Mouse (Mus musculus) ovary, postnatal 10 days (tissue): ENCODE results near the gene Crispld2.

Source experiments
- DNase-seq: peaks from one replicate; pipeline ENCODE4 v3.0.0; 2022; ENCODE audit warnings: low spot score

The Crispld2 gene

GRCm38 (mm10) chr8:120034471-120034870 lies 42.2 kb downstream of the Crispld2 start:
- no peak for DNase-seq

DNA sequence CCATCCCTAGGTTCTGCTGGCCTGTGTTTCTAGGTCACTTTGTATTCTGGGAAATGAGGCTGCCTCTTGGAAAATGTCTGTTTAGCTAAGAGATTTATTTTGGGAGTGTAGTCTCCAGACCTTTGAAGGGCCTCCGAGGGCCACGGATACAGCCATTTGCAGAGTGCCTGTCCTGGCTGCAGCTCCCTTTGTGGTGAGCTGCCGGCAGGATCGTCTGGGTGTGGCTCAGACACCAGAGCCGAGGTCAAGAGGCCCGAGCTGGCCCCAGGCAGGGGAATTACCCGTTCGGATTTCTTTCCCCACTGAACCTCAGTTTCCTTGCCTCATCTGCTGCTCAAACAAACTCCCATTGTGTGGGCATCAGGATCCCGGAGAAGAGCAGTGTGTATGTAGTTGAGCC lies 43.9 kb downstream of the Crispld2 start:
- no peak for DNase-seq

DNA sequence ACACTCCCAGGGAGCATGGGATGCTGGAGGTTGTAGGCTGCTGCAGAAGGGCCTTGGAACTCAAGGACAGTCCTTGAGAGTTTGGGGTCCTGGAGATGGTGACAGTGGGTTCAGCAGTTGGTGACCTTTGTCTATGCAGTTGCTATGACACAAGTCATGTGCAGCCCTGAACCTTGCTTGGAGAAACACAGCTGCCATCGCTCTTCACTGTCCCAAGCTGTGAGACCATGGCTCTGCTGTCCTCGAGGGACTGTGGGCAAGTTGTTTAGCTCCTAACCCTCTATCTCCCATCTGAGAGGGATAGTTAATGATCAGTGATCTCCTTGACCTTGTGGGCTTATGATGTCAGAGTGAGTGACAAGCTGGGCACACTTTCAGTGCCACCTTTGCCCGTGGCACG lies 44.3 kb downstream of the Crispld2 start:
- DNase-seq, result no peak

DNA sequence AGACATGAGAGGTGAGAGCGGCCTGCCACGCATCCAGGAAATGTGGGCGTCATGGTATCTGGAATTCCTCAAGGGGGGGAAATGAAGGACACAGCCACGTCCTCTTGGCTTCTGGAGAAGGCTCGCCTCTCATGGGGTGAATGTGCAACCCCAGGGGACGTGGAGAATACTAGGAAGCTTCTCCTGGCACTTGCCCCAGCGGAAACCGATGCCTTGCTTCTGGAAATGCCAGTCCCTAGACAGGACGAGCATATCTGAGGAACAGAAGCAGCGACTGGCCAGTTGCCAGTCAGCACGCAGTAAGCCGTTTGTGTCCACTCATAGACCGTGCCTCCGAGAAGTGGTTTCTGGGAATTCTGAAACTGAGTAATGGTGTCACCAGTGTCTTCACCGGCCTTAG lies 45.0 kb downstream of the Crispld2 start:
- DNase-seq, result no peak

- DNase-seq, result no peak
Observed at GRCm38 (mm10) chr8:120037611-120038010, 45.4 kb downstream of the Crispld2 start.

GRCm38 (mm10) chr8:120038741-120039140 lies 46.5 kb downstream of the Crispld2 start:
- no peak for DNase-seq

GRCm38 (mm10) chr8:120039313-120039919 lies 47.2 kb downstream of the Crispld2 start:
- no peak for DNase-seq

DNA sequence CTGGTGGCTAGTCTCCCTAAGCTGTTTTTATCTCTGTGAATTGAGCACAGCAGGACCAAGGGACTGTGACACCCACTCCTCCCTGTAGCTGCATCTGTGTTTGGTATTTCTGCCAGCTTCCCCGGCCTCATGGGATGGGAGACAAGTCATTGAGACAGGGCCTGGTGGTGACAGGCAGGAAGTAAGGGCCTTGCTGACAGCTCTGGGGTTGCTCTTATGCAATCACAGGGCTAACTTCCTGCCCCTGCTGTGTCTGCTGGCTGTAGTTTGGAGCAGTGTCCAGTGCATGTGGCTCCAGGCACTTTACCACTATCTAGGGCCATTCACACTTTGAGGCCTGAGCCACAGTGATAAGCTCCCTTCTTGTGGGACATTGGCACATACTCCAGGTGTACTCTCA lies 48.6 kb downstream of the Crispld2 start:
- no peak for DNase-seq

- no peak for DNase-seq
Observed at GRCm38 (mm10) chr8:120042542-120043312, 50.5 kb downstream of the Crispld2 start.

DNA sequence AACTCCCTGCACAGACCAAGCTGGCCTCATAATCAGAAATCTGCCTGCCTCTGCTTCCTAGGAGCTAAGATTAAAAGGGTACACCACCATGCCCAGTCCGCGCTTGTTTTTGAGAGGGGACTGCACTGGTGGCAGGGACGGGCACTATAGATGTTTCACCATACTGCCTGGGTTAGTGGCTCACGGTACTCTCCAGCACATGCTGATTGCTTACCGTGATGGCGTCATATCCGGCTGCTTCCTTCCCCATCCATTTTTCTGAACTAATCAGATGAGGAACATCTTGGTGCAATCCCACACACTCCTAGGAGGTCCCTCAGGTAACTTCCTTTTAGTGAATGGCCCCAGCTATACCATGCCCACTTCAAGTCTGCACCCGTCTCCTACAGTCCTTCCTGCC lies 52.7 kb downstream of the Crispld2 start:
- DNase-seq, result no peak

GRCm38 (mm10) chr8:120045471-120045870 lies 53.2 kb downstream of the Crispld2 start:
- no peak for DNase-seq

- DNase-seq, result peak; percentile 33
Observed at GRCm38 (mm10) chr8:120046258-120047020, 54.2 kb downstream of the Crispld2 start.

GRCm38 (mm10) chr8:120049949-120050348 lies 57.7 kb downstream of the Crispld2 start:
- no peak for DNase-seq

GRCm38 (mm10) chr8:120050376-120050775 lies 58.1 kb downstream of the Crispld2 start:
- no peak for DNase-seq

DNA sequence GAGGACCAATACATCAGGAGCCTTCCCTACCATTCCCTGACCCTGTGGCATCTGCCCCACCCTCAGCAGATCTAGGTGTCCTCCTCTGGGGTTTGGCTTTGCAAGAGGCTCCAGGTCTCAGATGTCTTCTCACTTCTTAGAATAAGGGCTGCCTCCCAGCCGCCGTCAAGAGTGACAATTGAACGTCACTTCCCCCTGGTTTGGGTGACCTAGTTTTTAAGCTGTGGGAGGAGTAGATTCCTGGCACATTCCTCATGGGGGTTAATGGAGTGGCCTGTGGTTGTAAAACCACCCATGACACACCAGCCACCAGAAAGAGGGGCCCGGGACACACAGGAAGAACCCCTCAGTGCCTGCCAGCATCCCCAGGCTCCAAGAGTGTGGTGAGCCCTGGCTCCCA lies 58.8 kb downstream of the Crispld2 start:
- DNase-seq, result no peak

- DNase-seq, result no peak
Observed at GRCm38 (mm10) chr8:120051908-120052307, 59.7 kb downstream of the Crispld2 start.

GRCm38 (mm10) chr8:120052318-120052717 lies 60.1 kb downstream of the Crispld2 start:
- DNase-seq, result no peak

GRCm38 (mm10) chr8:120054833-120055232 lies 62.6 kb downstream of the Crispld2 start:
- DNase-seq, result no peak

DNA sequence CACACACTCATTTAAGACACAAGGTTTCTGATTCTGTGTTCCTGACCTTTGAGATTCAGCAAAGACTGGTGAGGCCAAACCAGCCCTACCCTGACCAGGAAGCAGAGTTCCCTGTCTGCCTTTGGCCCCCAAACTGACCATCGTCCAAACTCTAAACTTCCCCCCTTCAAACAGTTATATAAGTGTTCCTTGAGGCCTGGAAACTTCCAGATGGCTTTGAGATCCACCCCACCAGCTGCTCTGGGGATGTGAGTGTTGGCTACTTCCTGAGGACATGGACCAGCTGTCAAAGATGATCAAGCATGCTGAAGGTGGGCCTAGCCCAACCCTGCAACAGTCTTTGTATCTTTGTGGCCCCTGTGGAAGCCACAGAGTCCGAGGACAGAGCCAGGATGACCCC lies 64.8 kb downstream of the Crispld2 start:
- no peak for DNase-seq

DNA sequence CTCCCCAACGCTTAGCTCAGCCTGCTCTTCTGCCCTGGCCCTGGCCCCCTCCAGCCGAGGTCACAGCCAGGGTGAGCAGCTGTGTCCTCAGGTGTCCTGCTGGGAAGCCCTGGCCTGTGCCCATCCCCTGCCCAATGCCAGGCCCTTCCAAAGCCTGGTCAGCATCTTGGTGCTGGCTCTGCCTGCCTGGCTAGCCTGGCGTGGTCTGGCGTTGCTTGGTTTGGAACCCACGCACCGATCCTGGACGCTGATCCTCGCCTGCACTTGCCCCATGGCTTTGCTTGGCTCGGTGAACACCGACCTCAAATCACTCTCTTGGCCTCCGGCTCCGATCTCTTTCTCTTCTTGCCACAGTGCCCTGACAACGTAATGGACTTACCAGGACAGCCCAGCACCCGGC lies 70.5 kb downstream of the Crispld2 start:
- no peak for DNase-seq

GRCm38 (mm10) chr8:120063326-120063725 lies 71.1 kb downstream of the Crispld2 start:
- DNase-seq, result no peak

DNA sequence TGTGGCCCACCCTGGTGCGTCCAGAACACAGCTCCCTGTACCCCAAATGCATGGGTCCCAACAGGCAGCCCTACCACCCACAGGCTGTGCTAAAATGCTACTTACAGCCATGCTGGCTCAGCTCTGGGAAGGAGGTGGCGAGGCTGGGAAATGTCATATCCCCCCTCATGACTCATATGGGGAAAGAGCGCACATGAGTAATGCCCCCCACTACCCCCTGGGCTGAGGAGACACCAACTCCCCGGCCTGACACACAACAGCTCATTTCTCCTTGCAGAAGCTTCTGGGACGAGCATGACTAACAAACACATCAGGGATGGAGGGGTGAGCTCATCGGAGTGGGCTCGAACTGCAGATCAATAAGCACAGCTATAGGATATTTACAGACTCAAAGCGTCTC lies 73.4 kb downstream of the Crispld2 start:
- DNase-seq, result no peak

DNA sequence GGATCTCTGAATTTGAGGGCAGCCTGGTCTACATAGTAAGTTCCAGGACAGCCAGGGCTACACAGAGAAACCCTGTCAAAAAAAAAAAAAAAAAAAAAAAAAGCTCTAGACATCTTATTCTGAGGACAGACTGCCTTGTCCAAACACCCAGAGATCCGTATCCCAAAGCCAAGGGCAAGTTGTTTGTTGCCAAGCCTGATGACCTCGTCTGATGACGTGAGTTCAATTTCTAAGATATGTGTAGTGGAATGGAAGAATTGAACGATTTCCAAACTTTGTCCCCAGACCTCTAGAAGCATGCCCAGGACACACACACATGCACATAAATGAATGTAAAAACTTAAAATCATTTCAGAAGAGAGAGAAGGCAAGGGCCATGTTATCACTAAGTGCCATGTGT lies 74.0 kb downstream of the Crispld2 start:
- no peak for DNase-seq
